Mouse (Mus musculus): ENCODE data around the gene Ppm1n.
A peak's percentile ranks its signal among the peaks of the same experiment; 100 is the strongest.

Gene Ppm1n

GRCm38 (mm10) chr7:19306819-19307738 lies 27.2 kb upstream of the Ppm1n start:
- no peak for DNase-seq

GRCm38 (mm10) chr7:19305796-19306765 lies 26.2 kb upstream of the Ppm1n start:
- no peak for DNase-seq

- DNase-seq = no peak
Observed at GRCm38 (mm10) chr7:19305413-19305735, 25.5 kb upstream of the Ppm1n start.

DNA sequence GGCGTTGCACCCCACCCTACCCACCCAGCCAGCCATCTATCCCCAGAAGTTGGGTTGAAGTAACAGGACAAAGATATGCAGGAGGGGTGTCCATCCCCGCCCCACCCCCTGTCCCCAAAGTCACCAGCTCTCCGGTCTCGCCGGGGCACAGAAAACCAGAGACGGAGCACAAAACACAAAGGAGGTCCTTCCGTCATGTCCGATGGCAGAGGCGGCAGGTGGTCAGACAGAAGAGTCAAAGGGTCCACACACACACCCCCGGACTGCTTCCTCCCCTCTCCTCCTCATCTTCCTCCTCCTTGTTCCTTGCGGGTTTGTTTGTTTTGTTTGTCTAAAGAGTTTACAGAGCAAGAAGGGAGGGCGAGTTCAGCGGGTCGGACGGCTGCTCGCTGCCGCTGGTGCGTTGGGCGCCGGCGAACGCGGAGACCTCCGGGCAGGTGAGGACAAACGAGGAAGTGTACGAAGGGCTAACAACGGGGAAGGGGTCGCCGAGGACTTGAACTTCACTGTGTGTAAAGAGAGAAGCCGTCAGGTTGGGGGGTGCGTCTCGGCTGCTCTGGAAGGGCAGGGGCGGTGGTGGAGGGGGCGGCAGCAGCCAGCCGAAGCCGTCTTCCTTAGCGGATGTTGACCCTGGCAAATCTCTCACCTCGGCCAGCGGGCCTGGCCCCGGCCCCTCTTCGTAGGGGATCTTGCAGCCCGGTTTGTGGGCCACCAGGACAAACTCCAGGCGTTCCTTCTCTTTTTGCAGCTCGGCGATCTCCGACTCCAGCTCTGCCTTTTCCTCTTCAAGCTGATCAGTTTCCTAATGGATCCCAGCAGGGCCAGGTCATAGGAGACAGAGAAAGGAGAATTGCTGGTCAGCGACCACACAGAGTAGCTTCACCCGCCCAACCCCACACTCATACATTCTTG lies 24.9 kb upstream of the Ppm1n start:
- no peak for DNase-seq

DNA sequence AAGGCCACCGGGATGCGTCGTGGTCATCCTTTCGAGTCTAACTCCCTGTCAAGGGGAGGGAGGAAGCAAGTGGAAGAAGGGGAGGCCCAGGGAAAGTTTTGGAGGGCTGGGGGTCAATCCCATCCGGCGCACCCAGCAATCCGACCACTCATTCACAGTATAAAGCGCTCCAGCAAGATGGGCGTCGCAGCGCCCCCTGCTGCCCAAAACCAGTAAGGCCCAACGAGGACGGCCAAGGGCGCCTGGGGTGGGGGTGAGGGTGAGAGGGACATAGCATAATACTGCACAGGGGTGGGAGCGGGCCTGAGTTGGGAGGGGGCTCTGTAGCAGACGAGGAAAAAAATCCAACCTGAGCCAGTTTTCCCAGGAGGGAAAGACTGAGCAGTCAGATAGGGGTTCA lies 23.9 kb upstream of the Ppm1n start:
- DNase-seq = peak; percentile 59

DNA sequence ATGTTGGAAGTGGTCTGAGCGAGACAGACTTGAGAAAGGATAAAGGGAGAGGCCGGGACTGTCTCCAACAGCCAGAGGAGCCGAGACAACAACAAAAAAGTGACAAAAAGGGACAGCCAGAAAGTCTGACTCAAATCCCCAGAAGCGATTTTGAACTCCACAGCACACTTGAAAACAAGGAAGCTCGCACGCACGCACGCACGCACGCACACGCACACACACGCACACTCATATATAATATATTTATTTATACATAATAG lies 23.1 kb upstream of the Ppm1n start:
- no peak for DNase-seq

GRCm38 (mm10) chr7:19302264-19303045 lies 22.6 kb upstream of the Ppm1n start:
- no peak for DNase-seq

DNA sequence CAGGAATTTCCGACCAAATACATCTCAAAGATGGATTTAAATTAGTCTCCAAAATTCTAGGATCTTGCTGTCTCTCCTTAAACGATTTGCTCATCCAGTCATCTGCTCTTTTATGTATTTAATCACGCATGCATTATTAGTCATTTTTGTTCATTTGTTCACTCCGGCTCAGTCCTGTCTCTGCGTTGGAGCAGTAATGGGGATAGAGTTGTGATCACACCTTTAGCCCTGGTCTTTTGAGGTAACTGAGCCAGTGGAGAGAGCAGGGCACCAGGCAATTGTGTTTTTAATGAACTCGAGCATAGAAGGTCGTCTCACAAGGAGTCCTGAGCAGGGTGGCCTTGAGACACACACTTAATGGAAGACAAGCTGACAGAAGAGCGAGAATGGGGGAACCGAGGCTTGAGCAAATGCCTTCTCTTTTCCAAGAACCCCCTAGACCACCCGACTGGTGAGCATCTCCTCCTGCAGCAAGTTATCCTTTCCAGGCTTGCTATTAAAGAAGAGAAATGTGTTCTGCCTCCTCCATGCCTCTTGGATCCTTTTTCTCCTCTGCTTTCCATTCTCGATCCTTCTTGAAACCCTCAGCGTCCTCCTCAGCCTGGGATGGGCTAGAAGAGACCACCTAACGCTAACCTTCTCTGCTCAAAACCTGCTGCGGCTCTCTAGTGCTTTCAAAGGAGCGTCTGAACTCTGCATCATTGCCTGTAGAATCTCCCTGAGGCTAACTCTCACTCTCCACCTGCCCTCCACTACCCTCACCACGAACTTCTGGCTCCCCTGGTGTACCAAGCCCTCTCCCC lies 21.8 kb upstream of the Ppm1n start:
- DNase-seq = no peak

DNA sequence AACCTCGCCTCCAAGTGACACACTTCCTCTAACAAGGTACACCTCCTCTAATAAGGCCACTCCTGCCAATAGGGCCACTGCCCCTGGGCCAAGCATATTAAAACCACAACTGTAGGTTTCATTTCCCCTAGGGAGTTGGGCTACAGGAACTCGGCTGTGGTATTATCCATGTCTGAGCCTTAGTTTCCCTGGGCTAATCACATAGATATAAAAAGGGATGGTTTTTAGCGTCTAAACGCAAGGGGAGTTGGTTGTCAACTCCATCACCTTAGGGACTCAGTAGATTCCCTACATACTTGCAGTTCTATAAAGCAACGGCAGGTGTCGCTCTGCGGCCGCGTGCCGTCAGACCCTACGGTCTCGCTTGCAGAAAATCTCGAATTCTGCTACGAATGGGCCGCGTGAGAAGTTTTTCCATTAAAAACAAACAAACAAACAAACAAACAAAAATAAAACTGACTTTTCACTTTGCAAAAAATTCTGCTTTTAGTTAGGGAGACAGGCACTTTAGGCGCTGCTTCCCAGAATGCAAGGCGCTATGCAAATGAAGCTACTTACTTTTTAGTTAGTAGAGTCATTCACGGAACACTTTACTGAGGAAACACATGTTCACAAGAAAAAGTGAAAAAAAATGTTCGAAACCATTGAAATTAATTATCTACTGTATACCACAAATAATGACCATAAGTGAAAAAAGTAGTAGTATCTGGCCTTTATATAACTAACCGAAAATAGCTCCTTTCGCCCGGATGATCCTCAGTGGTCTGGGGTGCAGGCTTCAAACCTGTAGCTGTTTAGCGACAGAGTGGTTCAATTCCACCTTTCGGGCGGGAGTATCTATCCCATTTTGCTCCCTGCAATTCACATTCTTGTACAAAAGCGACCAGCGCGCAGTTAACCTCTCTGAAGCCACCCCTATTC lies 20.9 kb upstream of the Ppm1n start:
- DNase-seq = peak; percentile 64

GRCm38 (mm10) chr7:19299194-19299593 lies 19.3 kb upstream of the Ppm1n start:
- DNase-seq = no peak

DNA sequence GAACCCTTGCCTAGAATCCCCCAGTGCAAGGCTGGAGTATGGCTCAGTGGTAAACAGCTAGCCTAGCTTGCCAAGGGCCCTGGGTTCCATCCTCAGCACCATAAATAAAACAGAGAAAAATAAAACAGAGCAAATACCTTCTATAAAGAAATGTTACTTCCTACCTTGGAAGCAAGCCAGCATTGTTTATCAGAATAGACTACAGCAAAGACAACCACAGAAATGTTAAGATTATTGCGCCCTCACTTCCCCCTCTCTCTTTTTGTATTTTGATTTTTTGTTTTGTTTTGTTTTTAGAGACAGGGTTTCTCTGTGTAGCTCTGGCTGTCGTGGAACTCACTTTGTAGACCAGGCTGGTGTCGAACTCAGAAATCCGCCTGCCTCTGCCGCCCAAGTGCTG lies 17.9 kb upstream of the Ppm1n start:
- DNase-seq = no peak

- DNase-seq = no peak
Observed at GRCm38 (mm10) chr7:19297034-19297433, 17.2 kb upstream of the Ppm1n start.

GRCm38 (mm10) chr7:19295503-19296185 lies 15.8 kb upstream of the Ppm1n start:
- DNase-seq = peak; percentile 91

GRCm38 (mm10) chr7:19290969-19291596 lies 11.2 kb upstream of the Ppm1n start:
- DNase-seq = no peak

GRCm38 (mm10) chr7:19284763-19285162 lies 4.9 kb upstream of the Ppm1n start:
- no peak for DNase-seq

DNA sequence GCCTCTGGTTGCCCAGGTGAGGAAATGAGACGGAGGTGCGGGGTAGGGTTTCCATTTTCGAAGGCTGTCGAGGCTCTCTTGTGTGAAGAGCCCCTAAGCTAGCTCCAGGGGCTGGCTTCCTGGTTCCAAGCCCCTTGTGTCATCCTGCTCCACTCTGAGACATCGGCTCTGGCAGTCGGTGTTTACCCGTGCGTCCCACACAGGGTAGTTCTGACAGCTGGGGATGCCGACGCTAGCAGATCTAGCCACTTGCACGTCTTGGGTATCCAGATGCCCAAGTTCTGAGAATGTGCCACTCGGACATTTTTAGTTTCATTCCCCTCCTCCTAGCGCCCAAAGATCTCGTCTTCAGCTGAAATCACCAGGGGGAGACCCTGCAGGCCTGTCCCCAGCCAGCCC lies 3.5 kb upstream of the Ppm1n start:
- no peak for DNase-seq

- peak; percentile 61 for DNase-seq
Observed at GRCm38 (mm10) chr7:19282791-19283405, 3.0 kb upstream of the Ppm1n start.

GRCm38 (mm10) chr7:19282385-19282784 lies 2.5 kb upstream of the Ppm1n start, which contains the start of gene Rtn2:
Rtn2 (plus strand) TSS chr7:19282624.
- DNase-seq = peak; percentile 86
